Mouse (Mus musculus): ENCODE data around the gene Rb1. TPM values are rescaled to one million over a fixed set of nuclear protein-coding genes. Genes with fewer than 3 reads are reported as not detected.

Gene Rb1
- polyA plus RNA-seq (2017; shearing (Covaris generic)): 10 to 100 TPM; 12.1 to 92.0 TPM

DNA sequence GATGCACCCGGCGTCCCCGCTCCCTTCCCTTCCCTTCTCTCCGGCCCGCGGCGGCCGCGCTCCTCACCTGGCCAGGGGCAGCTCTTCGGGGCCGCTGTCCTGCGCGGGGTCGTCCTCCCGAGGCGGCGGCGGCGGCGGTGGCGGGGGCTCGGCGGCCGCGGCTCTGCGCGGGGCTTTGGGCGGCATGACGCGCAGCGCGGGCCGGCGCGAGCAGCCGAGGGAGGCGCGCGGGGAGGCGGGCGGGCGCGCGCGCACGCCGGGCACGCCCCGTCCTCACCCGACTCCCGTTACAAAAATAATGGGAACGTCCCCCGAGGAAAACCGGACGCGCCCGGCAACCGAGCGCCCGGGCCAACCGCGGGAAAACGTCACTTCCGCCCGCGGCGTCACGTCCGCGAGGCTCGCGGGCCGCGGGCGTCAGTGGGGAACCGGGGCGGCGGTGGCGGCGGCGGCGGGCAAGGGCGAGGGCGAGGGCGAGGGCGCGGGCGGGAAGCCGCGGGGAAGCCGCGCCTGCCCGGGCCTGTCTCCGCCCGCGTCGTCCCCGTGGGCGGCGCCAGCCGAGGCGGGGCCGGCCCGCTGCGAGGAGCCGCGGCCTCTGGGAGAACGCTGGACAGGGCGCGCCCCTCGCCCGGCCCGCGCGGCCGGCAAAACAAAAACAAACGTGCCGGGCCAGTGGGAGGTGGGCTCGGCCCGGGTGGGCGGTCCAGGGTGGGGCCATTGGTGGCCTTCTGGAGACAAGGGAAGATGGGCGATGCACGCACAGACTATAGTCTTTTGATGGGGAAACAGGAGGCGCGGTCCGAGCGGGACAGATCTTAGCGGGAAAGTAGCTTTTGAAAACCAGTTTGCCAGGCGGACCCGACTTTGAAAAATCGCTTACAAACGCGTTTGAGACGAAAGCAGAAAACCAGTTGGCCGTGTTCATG lies at the start of gene Rb1:
TSS of gene Rb1 (minus strand) at position 367 of the 926 bp plus-strand sequence.
- peak; percentile 62 for ATAC-seq

DNA sequence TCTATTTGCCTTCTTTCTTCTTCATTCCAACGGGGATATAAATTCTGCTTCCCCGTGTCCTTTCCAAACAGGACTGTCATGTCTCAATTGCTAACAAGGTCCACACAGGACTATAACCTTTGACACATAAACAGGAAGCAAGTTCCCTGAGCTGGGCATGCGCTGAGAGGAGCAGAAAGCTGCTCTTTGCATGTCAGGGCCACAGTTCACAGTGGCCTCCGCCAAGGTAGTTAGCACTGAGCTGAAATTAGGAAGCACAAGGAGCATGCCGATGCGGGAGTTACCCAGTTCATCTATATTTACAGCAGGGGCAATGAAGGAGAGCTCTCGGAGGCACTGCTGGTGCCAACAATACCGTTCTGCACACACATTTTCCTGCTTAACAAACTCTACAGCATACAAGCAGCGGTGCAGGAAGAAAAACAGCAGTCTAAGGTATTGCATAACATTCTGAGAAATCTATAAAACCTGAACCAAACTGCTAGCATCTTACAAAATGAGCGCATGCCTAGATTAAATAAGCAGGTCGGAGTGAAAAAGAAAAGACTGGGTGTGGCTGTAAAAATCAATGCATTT lies 48.8 kb upstream of the Rb1 start:
- no peak for ATAC-seq

DNA sequence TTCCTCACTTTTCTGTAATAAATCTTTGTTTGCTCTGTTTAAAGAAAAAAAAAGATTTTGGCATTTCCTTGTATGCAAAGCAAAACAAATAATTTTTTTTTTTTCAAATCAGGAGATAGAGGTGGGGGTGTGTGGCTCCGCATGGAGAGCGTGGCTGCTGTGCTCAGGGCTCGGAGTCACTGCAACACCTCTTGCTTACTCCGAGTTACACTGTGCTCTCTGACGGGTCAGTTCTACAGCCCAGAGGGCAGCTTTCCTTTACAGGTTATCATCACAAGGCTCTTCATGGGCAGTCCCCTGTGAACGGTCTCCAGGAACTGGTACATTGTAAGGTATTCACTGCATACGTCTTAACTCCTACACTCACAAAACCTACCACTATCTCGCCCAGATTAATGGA lies 48.0 kb upstream of the Rb1 start:
- ATAC-seq: no peak

DNA sequence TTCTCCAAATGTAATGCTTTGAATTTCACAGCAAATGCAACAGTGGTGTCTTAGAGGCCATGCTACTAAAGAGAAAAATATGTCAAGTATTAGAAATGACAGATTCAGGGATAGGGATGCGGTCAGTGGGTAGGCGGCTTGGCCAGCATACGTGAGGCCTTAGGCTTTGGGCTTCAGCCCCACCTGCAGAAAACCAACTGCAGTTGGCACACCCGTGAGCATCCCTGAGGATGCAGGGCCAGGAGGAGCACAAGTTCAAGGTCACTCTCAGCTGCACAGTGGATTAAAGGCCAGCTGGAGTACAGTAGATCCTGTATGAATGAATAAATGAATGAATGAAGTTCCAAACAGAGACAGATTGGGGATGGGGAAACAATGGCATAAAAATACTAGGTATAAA lies 47.4 kb upstream of the Rb1 start:
- no peak for ATAC-seq

DNA sequence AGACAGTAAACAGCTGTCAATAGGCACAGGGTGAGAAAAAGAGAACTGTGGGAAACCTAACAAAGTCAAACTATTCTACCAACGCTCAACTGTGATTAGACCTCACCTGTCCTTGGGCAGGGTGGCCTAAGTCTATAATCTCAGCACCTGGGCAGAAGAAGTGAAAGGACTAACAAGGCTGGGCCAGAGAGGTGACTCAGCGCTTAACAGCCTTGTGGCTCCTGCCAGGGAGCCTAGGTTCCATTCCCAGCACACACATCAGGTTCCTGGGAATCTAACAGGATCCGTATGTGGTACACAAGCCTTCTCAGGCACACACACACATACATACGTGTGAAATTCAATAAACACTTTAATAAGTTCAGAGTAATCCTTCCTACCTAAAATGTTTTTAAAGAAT lies 46.0 kb upstream of the Rb1 start:
- no peak for ATAC-seq

DNA sequence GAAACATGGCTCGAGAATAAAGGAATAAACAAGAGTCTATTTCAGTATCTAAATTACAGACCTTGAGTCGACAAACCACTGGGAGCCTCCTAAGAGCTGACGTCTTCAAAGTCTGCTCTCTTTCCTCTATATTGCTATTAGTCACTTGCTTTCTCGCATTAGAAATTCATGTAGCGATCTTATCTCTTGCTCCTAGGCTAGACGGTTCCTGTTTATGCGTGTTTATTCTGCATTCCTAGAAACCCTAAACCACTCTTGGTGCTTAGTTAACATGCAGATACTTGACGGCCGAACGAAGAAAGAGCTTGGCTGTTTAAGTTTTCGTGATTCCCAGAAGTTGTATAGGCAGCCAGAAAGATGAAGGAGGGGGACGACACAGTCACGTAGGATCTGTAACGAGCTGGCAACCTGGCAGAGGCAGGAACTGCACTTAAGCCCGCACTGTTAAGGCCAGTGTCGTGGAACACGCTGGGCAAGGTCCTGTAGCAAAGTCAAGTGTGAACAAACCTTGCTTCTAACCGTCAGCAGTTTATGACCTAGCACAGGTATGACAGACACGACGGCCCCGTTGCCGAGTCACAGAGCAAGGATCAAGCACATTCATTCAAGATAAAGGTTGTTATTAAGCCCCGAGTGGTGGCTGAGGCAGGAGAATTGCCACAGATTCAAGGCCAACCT lies 45.2 kb upstream of the Rb1 start:
- peak; percentile 33 for ATAC-seq

DNA sequence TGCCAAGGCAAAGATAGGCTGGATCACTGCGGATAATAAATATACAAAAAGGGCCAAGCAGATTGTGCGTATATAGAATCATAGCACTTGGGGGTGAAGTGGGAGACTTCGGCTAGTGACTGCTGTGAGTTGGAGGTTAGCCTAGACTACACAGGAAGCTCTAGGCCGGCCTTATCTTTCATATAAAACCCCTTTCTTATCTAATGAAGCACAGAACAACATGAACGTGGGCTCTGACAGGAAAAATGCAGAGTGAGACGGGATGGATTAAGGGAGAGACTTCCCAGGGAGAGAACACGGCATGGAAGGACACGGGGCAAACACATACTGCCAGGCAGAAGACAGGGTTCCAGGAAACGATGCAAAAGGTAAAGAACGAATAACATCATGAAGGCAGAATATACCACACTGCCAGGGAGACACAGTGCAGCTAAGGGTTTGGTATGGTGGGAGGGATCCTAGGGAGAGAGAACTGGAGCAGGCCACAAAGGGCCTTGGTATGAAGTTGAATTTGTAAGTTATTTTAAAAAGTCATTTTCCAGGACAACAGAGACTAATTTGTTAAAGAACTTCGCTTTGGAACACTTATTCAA lies 44.6 kb upstream of the Rb1 start:
- no peak for ATAC-seq

DNA sequence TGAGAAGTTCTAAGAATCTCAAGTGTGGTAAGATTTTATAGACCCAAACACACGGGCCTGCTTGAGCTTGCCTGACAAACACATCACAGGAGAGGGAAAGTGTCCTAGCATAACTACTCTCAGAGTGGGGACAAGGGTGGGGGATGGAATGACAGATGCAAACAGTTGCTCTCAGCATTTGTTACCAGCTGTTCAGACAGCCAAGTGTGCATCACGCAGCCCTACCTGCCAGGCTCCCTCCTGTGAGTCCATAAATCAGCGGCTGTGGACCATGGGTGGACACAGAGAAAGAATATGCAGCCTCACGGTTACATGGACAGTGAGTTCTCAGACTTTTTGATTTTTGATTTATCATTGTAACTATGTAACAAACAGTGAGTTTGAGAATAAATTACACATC lies 44.0 kb upstream of the Rb1 start:
- no peak for ATAC-seq

DNA sequence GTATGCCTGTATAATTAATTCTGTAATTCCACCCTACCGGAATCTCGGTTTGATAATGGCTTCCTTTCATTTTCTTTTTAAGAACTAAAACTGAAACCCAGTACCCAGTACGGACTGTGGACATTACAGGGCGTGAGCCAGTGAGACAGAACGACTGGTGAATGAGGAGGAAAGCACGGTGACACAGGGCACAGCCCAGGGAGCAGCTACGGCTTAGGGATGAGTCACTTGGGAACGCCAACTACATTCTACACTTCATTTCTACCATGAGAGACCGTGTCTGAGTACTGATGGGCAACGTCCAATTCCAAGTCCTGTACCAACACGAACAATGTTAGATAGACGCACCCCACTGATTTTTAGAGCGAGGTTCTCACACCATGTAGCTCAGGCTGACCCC lies 43.3 kb upstream of the Rb1 start:
- ATAC-seq: no peak

DNA sequence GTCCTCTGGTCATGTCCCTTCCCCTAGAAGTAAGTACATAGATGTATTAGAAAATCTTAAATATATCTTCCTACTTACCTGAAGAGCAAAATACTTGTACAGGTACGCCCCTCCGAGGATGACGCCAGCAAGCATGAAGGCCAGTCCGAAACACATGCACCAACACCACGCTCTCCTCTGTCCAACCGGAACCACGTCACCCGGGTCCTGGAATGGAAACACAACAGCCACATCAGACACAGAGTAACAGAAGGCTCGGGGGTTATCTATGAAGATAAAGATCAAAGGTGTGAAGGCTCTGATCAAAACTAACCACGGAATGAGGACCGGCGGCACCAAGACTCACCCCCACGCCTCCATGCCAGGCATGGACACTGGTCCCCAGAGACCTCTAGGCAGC lies 42.6 kb upstream of the Rb1 start:
- no peak for ATAC-seq

DNA sequence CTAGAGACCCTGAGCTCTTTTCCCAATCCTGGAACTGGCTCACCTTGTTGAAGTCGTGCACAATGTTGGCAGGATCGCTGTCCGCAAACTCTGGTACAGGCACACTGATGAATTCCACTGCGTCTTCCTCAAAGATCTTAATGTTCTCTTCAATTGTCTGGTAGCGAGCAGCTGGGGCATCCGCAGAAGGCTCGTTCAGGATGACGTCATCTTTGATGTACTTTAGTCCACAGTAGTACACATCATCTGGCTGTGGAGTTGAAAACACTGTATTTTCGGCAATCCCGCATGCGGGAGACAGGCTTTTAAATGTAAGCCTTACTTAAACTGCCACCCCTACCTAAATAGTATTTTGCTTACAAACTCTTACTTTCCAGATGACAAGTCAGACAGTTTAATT lies 40.7 kb upstream of the Rb1 start:
- ATAC-seq: no peak

DNA sequence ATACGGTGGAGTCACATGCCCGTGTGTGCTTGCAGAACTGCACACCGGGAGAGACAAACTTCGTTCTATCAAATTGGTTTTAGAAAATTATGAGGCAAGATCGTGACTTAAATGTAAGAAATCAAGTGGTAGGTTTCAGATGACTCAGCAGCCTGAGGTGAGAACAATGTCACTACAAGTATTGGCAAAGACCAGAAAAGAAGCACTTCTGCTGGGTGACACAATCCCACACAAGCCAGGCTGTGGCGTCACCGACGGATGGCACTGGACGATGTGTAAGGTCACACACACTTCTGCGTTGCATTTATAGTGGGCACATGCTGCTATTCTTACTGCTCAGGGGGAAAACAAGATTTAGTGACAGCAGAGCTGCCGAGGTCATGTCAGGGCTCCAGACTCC lies 38.2 kb upstream of the Rb1 start:
- ATAC-seq: no peak

DNA sequence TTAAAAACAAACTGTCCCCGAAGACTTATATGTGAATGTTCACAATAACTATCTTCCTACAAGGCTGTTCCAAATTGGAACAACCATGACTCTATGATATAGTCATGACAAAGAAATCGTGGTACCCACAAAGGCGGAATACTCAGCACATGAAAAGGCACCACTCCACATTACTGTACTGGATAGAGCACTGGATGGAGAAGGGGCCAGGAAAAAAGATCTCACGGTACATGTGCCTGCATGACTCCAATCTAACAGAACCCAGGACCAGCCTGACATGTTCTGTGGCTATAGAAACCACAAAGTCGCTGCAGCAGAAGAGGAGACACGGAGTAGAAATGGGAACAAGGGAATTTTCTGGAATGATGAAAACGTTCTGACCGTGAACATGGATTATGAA lies 29.1 kb upstream of the Rb1 start:
- ATAC-seq: no peak

DNA sequence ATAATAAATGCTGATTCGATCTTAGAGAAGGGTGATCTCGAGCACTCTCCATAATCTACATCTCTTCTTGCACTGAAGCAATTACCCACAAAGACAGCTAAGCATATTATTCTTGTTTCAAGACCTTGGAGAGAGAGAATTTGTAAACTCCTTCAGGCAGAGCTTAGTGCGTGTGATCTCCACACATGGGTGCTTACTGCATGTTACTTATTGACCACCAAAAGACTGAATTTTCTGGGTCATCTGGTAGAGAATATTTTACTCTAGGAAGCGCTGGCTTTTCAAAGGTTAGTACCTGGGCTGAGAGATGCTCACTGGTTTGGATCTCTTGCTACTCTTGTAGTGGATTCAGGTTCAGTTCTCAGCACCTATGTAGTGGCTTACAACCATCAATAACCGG lies 25.5 kb upstream of the Rb1 start:
- ATAC-seq: no peak

DNA sequence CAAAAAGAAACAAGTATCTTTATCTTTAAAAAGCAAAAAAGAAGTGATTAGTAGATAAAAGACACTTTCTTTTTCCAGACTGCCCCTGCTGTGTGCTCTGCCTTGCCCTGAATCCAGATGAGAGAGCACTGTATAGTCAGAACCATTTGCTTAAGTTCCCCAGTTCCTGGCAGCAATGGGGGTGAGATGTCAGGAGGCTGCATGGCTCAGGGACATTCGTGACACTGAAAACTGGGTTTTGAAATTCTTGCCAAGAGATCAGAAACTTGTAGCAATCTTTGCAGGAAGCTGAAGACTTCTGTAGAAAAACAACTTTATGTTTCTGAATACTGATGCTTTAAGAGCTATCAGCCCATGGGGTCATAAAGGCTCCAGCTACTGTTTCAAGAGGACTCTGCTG lies 24.4 kb upstream of the Rb1 start:
- ATAC-seq: peak; percentile 25

DNA sequence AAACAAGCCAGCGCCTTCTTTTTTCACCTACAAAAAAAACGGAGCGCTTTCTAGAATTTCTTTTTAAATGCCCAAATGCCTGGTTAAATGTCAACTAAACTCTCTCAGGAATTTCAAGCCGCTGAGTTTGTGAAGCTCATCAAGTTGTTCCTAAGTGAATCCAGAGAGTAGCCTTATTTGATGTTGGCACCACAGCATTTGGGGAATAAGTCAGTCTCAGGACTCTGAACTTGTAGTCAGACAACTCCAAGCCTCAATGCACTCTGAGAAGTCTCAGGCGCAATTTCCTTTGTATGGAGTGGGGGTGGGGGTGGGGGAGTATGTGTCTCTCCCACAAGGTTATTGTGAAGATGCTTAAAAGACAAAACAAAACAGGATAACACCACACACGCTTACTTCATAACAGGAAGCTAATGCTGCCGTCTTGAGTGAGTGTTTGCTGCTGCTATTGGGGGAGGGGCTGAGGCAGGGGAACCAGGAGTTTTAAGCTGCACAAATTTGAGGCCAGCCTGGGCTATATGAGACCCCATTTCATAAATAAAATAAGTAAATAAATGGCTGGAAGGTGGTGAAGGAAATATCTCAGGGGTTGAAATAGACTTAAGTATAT lies 23.5 kb upstream of the Rb1 start:
- peak; percentile 62 for ATAC-seq

DNA sequence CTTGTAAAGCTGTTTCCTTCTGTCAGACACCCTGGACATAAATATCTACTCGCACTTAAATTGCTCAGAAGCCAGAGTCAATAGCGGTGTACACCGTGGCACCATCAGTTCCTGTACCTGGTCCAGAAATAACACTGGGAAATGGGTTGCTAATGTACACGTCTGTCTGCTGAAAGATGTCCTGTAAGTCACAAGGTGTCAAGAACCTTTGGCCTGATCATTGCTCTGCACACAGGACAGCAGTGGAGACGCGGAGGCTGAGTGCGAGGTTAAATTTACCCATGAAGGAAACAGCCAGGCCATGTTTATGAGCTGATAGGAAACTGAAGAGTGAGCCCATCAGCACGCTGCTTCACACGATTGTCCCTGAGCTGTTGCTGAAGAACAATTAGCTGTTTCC lies 21.7 kb upstream of the Rb1 start:
- ATAC-seq: no peak

DNA sequence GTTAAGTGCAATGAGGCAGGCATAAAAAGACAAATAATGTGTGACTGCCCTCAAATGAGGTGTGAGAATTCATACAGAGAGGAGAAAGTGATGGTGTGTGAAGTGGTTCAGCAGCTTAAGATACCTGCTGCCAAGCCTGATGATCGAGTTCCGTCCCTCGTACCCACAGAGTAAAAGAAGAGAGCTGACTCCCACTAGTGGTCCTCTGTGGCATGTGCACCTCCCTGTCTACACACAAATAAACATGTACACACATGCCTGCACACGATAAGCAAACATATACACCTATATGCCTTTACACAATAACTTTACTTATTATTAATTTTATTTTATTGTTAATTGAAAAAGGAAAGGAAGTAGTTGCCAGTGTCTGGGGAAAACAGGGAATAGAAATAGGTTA lies 20.0 kb upstream of the Rb1 start:
- no peak for ATAC-seq

DNA sequence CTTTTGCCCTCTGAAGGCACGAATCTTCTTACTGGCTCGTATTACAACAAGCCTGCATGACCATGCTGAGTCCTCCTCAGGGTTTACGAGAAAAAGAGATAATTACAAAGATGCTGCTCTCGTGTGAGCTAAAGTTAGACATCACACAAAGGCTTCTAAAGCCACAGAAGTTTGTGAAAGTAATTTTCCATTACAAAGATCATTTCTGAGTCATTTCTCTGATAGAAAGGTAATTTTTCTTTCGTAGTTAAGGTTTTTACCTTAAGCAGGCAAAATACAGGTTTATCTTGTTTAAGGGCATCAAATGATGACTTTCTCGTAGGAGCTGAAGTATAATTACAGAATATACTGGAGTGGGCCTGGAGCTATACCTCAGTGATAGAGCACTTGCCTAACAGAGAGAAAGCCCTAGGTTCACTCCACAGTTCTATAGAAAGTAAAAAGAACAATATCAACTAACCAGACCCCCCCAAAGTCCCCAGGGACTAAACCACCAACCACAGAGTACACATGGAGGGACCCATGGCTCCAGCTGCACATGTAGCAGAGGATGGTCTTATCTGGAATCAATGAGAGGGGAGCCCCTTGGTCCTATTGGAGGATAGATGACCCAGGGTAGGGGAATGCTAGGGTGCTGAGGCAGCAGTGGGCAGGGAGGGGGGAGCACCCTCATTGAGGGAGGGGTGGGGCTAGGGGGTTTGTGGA lies 14.6 kb upstream of the Rb1 start:
- peak; percentile 35 for ATAC-seq

DNA sequence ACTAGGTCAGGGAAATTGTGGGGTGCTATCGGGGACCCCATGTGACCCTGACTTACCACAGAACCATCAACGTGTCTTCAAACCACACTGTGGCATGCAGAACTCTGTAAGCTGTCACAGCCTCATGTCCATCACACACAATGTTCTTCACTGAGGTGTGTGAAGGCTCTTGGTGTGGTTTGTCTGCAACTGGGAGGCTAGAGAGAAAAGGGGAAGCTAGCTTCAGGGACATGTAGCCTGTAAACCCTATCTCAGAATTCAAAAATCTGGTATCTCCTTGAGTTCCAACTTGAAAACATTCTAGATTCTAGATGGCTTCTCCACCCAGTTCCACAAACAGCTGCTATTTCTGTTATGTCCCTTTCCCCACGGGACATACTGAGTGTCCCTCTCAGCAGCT lies 14.0 kb upstream of the Rb1 start:
- peak; percentile 19 for ATAC-seq

DNA sequence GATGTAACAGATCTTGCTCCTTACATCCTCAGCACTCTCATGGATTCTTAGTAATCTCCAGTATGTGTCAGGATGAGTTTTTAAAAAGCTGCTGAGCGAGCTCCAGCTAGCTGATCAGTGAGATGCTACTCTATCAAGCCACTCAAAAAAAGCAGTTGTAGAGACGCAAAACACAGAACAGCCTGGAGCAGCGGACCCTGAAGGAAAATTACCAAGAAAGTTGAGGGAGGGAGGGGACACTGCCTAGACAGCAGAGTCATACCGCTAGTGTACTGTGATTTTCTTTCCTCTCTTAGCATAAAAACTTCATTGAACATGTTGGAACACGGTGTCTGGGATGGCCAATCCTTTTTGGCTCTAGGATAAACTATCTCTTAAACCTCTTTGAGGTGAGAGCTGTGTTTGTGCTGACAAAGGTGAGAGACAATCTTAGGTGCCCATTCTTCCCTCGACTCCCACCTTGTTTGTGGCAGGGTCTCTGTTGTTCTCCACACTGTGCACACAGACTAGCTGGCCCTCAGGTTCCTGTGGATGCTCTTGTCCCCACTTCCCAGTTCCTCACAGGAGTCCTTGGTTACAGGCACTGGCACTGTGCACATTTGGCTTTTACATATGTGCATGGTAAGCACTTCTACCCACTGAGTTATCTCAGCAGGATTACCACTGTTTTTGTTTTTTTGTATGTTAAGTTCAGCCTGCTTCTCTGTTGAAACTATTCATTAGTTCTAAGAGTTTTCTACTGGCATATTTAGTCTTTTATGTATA lies 10.9 kb upstream of the Rb1 start:
- ATAC-seq: no peak
